ENCODE assay signal across 26 mouse cellular contexts in genomic region chr7:117931234-117931895, GRCm38 (mm10).
DNase-seq lines count a peak whose midpoint lies in the region; ATAC-seq and TF ChIP-seq lines count a peak whose summit lies in the region.
"Had no signal": no experiment of that assay in that cellular context is flagged by ENCODE, and none has a peak within 500 bp of the region (broad histone marks: within the 10 kb centered on the region; RNA-seq: fewer than 3 reads in every experiment).

No protein-coding gene starts in this region.

- DNase-seq in embryo, embryonic 11.5 days (ENCODE audit: low read depth, low spot score), result peak; percentile 9
- no peak for DNase-seq in embryo, embryonic 10 days (ENCODE audit: low spot score)
- DNase-seq in lung, embryonic 14.5 days, result peak; percentile 59
- no peak for DNase-seq in lung, postnatal 0 days (ENCODE audit: low spot score)
- DNase-seq in hindlimb bud, embryonic 11.5 days (ENCODE audit: extremely low spot score, low read depth, low spot score), result peak; percentile 5
- no peak for DNase-seq in B cell, adult 2 months
- DNase-seq in lung, adult 18-20 months, result no peak
- DNase-seq: adrenal gland, postnatal 10 days; adrenal gland, postnatal 36 days; cerebellum, adult 11 months; cerebellum, adult 2 months; cerebellum, adult 9-11 months; cerebellum, postnatal 25 days; embryo, embryonic 11 days; gastrocnemius, adult 2 months; gastrocnemius, postnatal 14 days; heart, adult 18-20 months; heart, postnatal 14 days; heart, postnatal 4 days had no signal

- ATAC-seq in lung, embryonic 14.5 days (ENCODE audit: insufficient read depth), result peak; percentile 47; the same call in 1 of the 2 replicates
- no peak for ATAC-seq in lung, postnatal 0 days
- ATAC-seq in hindbrain, embryonic 16.5 days, result no peak
- ATAC-seq: intestine, embryonic 16.5 days had no signal

- 29% methylated on average over 12 of the region's 12 CpGs for WGBS in lung, embryonic 14.5 days
- 49% methylated on average over 12 of the region's 12 CpGs for WGBS in lung, postnatal 0 days
- 69% methylated on average over 12 of the region's 12 CpGs for WGBS in hindbrain, embryonic 16.5 days

- H3K27me3 ChIP-seq in lung, embryonic 14.5 days (ENCODE audit: insufficient read depth, low read length), result no peaks in the 10 kb centered on the region
- no peaks in the 10 kb centered on the region for H3K27me3 ChIP-seq in lung, postnatal 0 days (replicated peaks; ENCODE audit: insufficient read depth, low read length)
- H3K27me3 ChIP-seq in hindbrain, embryonic 16.5 days (replicated peaks; ENCODE audit: control insufficient read depth, insufficient read depth, low read length), result no peaks in the 10 kb centered on the region
- H3K27me3 ChIP-seq: heart, embryonic 12.5 days; heart, embryonic 15.5 days had no signal

- no peak for TF ChIP-seq CTCF in lung, embryonic 14.5 days (IDR thresholded peaks at IDR 0.05; ENCODE audit: low read depth)
- no peak for TF ChIP-seq CTCF in lung, postnatal 0 days (IDR thresholded peaks at IDR 0.05)

- H3K4me2 ChIP-seq in lung, embryonic 14.5 days, result no peak overlapping the region
- no peak overlapping the region for H3K4me2 ChIP-seq in lung, postnatal 0 days (replicated peaks; ENCODE audit: low read depth, low read length)
- no peak overlapping the region for H3K4me2 ChIP-seq in hindbrain, embryonic 16.5 days (ENCODE audit: low read length)
- H3K4me2 ChIP-seq: forebrain, embryonic 13.5 days; heart, embryonic 12.5 days; heart, embryonic 15.5 days; hindbrain, embryonic 14.5 days had no signal

- H3K36me3 ChIP-seq in lung, embryonic 14.5 days (ENCODE audit: insufficient read depth), result no peaks in the 10 kb centered on the region
- H3K36me3 ChIP-seq in lung, postnatal 0 days (ENCODE audit: insufficient read depth, low read length), result no peaks in the 10 kb centered on the region
- H3K36me3 ChIP-seq in hindbrain, embryonic 16.5 days (ENCODE audit: control insufficient read depth, insufficient read depth, low read length), result no peaks in the 10 kb centered on the region
- H3K36me3 ChIP-seq: forebrain, embryonic 10.5 days; heart, embryonic 12.5 days; heart, embryonic 15.5 days had no signal

- no peak overlapping the region for H3K4me3 ChIP-seq in lung, embryonic 14.5 days (ENCODE audit: low read depth, low read length)
- H3K4me3 ChIP-seq in lung, postnatal 0 days (ENCODE audit: low read depth, low read length), result no peak overlapping the region
- H3K4me3 ChIP-seq in hindbrain, embryonic 16.5 days (ENCODE audit: low read length), result no peak overlapping the region
- H3K4me3 ChIP-seq: forebrain, embryonic 10.5 days; forebrain, embryonic 13.5 days; gastrocnemius, adult 2 months; heart, embryonic 12.5 days; heart, embryonic 15.5 days had no signal

- no peak for TF ChIP-seq EP300 in lung, postnatal 0 days (IDR thresholded peaks at IDR 0.05)

- H3K4me1 ChIP-seq in lung, embryonic 14.5 days (ENCODE audit: insufficient read depth), result no peaks in the 10 kb centered on the region
- no peaks in the 10 kb centered on the region for H3K4me1 ChIP-seq in lung, postnatal 0 days (ENCODE audit: insufficient read depth, low read depth, low read length)
- H3K4me1 ChIP-seq in hindbrain, embryonic 16.5 days (ENCODE audit: control insufficient read depth, insufficient read depth, low read depth, low read length), result no peaks in the 10 kb centered on the region
- H3K4me1 ChIP-seq: heart, embryonic 12.5 days; heart, embryonic 15.5 days had no signal

- H3K9me3 ChIP-seq in lung, embryonic 14.5 days (ENCODE audit: low read depth, low read length), result no peaks in the 10 kb centered on the region
- H3K9me3 ChIP-seq in lung, postnatal 0 days (ENCODE audit: low read length), result no peaks in the 10 kb centered on the region
- H3K9me3 ChIP-seq in hindbrain, embryonic 16.5 days (ENCODE audit: control insufficient read depth, low read length), result no peaks in the 10 kb centered on the region
- H3K9me3 ChIP-seq: forebrain, embryonic 10.5 days; forebrain, embryonic 13.5 days; heart, embryonic 12.5 days; heart, embryonic 15.5 days had no signal

- no peak overlapping the region for H3K27ac ChIP-seq in lung, embryonic 14.5 days (ENCODE audit: low read depth)
- no peak overlapping the region for H3K27ac ChIP-seq in lung, postnatal 0 days (ENCODE audit: low read length)
- no peak overlapping the region for H3K27ac ChIP-seq in hindbrain, embryonic 16.5 days (ENCODE audit: low read depth, low read length)
- H3K27ac ChIP-seq: forebrain, embryonic 10.5 days; forebrain, embryonic 13.5 days; gastrocnemius, adult 2 months; heart, embryonic 15.5 days; hindbrain, embryonic 14.5 days had no signal

- no peak overlapping the region for H3K9ac ChIP-seq in lung, embryonic 14.5 days
- H3K9ac ChIP-seq in lung, postnatal 0 days (replicated peaks; ENCODE audit: low read depth), result no peak overlapping the region
- no peak overlapping the region for H3K9ac ChIP-seq in hindbrain, embryonic 16.5 days (ENCODE audit: low read depth, low read length)
- H3K9ac ChIP-seq: forebrain, embryonic 13.5 days; heart, embryonic 12.5 days; heart, embryonic 15.5 days; hindbrain, embryonic 14.5 days had no signal

Comparison
In these comparisons a context has a peak if more than half of its experiments do, and no peak if none do; other contexts are left out.
1. DNase-seq: peak in embryo, embryonic 11.5 days (single experiment), lung, embryonic 14.5 days (single experiment) and hindlimb bud, embryonic 11.5 days (single experiment); none in embryo, embryonic 10 days (single experiment), lung, postnatal 0 days (single experiment), B cell, adult 2 months (0 of 2) and lung, adult 18-20 months (0 of 2).